Mouse (Mus musculus) macrophage (primary cell): ENCODE data around the gene Mtx1. TPM values are rescaled to one million over a fixed set of nuclear protein-coding genes. Genes with fewer than 3 reads are reported as not detected.
"Not testable (repeated sequence)": the region's sequence is repeated elsewhere in the genome, so short reads cannot be mapped to it uniquely, and the experiment has no call there.

Experiments used
- H3K27ac ChIP-seq: fragments of 350-480 bp; formaldehyde crosslinking; 2 replicates; pipeline ENCODE4 v1.9.0; 2021
- H3K36me3 ChIP-seq: fragments of 350-480 bp; formaldehyde crosslinking; 2 replicates; pipeline ENCODE4 v1.9.0; 2021; ENCODE audit errors: inconsistent target
- H3K4me3 ChIP-seq: fragments of 350-480 bp; formaldehyde crosslinking; 2 replicates; pipeline ENCODE4 v1.9.0; 2021; ENCODE audit errors: inconsistent target
- H3K79me2 ChIP-seq: fragments of 350-480 bp; formaldehyde crosslinking; 2 replicates; pipeline ENCODE4 v1.9.0; 2021; ENCODE audit errors: inconsistent target
- WGBS: methylation state at CpG from one replicate; pipeline ENCODE4 v1.1.7; 2026; ENCODE audit warnings: inconsistent platforms; ENCODE audit not compliant: missing documents; 5-methylcytosine and 5-hydroxymethylcytosine counted together
- polyA plus RNA-seq: library from polyadenylated mRNA; stranded (reverse); fragments of 250-400 nt; gene quantifications from 3 replicates; pipeline ENCODE4 v1.2.4, GENCODE M21; 2018; ENCODE audit warnings: inconsistent platforms

Mtx1 gene
- polyA plus RNA-seq, 1 experiment from 2014 or later = 102 TPM

DNA sequence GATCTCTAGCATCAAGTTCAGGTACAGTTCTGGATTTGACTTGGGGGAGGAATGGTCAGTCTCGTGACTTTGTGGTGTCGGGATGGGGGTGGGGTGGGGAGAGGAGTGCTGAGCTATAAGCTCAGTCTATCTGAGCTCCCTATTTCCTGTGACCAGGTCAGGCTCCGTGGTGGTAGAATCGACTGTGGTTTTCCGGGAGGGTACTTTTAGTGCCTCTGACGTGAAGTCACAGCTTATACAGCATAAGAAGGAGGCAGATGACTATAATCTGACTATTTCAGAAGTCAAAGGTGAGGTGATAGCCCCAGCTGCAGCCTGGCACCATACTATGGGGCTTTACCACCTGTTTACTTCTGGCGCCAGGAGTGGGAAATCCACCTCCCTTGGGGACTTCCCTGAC lies 4.5 kb upstream of the Mtx1 start:
- Histone ChIP-seq H3K27ac (no peak overlapping the region), H3K79me2 (no peaks in the 10 kb centered on the region), H3K4me3 (no peak overlapping the region), H3K36me3 (no peaks in the 10 kb centered on the region)
- 17% methylated on average over 7 of the region's 7 CpGs for WGBS

DNA sequence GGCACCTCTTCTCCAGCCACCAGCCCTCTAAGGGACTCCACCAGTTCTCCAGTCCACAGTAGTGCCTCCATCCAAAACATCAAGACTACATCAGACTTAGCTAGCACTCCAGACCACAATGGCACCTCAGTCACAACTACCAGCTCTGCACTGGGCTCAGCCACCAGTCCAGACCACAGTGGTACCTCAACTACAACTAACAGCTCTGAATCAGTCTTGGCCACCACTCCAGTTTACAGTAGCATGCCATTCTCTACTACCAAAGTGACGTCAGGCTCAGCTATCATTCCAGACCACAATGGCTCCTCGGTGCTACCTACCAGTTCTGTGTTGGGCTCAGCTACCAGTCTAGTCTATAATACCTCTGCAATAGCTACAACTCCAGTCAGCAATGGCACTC lies 3.7 kb upstream of the Mtx1 start:
- Histone ChIP-seq H3K27ac (no peak overlapping the region), H3K36me3 (no peaks in the 10 kb centered on the region), H3K4me3 (no peak overlapping the region), H3K79me2 (no peaks in the 10 kb centered on the region)
- 100% methylated on average over 2 of the region's 2 CpGs for WGBS

DNA sequence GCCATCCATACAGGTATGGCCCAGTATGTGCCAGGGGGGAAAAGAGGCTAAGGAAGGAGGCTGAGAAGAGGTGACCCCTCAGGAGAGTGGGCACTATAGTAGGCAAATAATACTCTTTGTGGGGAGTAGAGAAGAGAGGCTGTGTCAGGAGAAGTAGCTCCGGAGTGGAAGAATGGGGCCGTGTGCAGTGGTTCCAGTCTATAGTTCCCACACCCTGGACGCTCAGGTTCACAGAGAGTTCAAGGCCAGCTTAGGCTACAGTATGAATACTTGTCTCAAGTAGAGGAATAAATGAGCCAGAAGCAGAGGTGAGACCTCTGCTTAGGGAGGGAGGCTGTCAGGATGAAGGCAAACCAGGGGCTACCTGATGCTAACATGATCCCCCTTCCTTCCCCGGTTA lies 2.4 kb upstream of the Mtx1 start:
- Histone ChIP-seq H3K79me2 (no peaks in the 10 kb centered on the region), H3K36me3 (no peaks in the 10 kb centered on the region), H3K4me3 (no peak overlapping the region), H3K27ac (no peak overlapping the region)
- WGBS = 95% methylated on average over 4 of the region's 4 CpGs

- 63% methylated on average over 10 of the region's 10 CpGs for WGBS
Observed at GRCm38 (mm10) chr3:89228836-89229235, 1.9 kb upstream of the Mtx1 start, which contains the start of gene Muc1. Gene Muc1 (plus strand): TSS chr3:89229057.

GRCm38 (mm10) chr3:89228180-89228549 lies 1.3 kb upstream of the Mtx1 start:
- no peaks in the 10 kb centered on the region for H3K79me2 ChIP-seq
- peak overlapping the region; percentile 37 for H3K4me3 ChIP-seq
- 2% methylated on average over 20 of the region's 20 CpGs for WGBS
- H3K36me3 ChIP-seq = no peaks in the 10 kb centered on the region
- H3K27ac ChIP-seq = no peak overlapping the region

More at GRCm38 (mm10) chr3:89228836-89229235, 1.9 kb upstream of the Mtx1 start, which contains the start of gene Muc1:
- H3K27ac ChIP-seq = no peak within 1 kb of the TSS
- H3K79me2 ChIP-seq = no peaks in the 10 kb centered on the region
- peak within 1 kb of the TSS; percentile 37 for H3K4me3 ChIP-seq
- no peaks in the 10 kb centered on the region for H3K36me3 ChIP-seq

- Histone ChIP-seq H3K36me3 (no peaks in the 10 kb centered on the region), H3K79me2 (no peaks in the 10 kb centered on the region), H3K4me3 (peak overlapping the region; percentile 37; the same call in 1 of the 2 replicates), H3K27ac (no peak overlapping the region)
- 15% methylated on average over 41 of the region's 41 CpGs for WGBS
Observed at GRCm38 (mm10) chr3:89227307-89228179, 655 bp upstream of the Mtx1 start.

GRCm38 (mm10) chr3:89226361-89226760 lies 527 bp downstream of the Mtx1 start:
- no peaks in the 10 kb centered on the region for H3K79me2 ChIP-seq
- H3K27ac ChIP-seq = no peak overlapping the region
- H3K36me3 ChIP-seq = no peaks in the 10 kb centered on the region
- no peak overlapping the region for H3K4me3 ChIP-seq
- 96% methylated on average over 11 of the region's 11 CpGs for WGBS

GRCm38 (mm10) chr3:89225918-89226317 lies 970 bp downstream of the Mtx1 start:
- H3K36me3 ChIP-seq = no peaks in the 10 kb centered on the region
- no peak overlapping the region for H3K4me3 ChIP-seq
- H3K79me2 ChIP-seq = no peaks in the 10 kb centered on the region
- H3K27ac ChIP-seq = no peak overlapping the region
- 64% methylated on average over 4 of the region's 4 CpGs for WGBS

DNA sequence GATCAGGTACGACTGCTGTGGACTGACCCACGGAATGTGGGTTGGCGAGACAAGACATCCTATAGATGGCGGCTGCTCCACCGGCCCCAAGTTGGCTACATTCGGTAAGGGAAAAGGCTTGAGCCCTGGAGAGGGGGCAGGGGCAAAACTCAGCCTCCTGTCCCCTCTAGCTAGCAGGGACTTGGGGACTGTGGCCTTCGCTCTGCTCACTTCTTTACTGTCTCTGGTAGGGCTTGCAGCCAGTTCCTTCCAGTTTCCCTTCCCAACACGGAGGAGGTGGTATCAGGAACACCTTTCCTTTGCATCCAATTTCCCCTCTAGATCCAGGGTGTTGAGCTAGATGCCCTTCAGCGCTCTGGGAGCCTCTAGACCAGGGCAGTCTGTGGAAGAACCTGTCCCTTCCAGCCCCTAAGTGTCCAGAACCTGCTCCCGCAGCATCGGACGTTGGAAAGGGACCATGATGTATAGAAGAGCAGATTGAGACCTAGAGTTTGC lies 1.5 kb downstream of the Mtx1 start:
- no peaks in the 10 kb centered on the region for H3K79me2 ChIP-seq
- 92% methylated on average over 12 of the region's 12 CpGs for WGBS

DNA sequence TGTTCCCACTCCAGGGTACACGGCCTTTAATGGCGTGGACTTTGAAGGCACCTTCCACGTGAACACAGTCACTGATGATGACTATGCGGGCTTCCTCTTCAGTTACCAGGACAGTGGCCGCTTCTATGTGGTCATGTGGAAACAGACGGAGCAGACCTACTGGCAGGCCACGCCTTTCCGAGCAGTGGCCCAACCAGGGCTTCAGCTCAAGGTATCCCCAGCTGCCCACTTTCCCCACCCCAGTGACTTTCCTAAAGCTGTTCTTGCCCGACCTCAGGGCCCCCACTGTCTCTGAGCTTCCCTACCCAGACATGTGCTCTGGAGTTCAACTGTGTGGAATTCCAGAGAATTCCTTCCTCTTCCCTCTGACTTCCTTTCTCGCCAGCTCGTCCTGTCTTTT lies 2.1 kb downstream of the Mtx1 start:
- Histone ChIP-seq H3K79me2 (no peaks in the 10 kb centered on the region), H3K27ac (no peak overlapping the region), H3K36me3 (no peaks in the 10 kb centered on the region), H3K4me3 (no peak overlapping the region)
- 76% methylated on average over 11 of the region's 11 CpGs for WGBS

More for the DNA sequence above, 1.5 kb downstream of the Mtx1 start:
- no peak overlapping the region for H3K27ac ChIP-seq
- H3K4me3 ChIP-seq = no peak overlapping the region
- no peaks in the 10 kb centered on the region for H3K36me3 ChIP-seq

DNA sequence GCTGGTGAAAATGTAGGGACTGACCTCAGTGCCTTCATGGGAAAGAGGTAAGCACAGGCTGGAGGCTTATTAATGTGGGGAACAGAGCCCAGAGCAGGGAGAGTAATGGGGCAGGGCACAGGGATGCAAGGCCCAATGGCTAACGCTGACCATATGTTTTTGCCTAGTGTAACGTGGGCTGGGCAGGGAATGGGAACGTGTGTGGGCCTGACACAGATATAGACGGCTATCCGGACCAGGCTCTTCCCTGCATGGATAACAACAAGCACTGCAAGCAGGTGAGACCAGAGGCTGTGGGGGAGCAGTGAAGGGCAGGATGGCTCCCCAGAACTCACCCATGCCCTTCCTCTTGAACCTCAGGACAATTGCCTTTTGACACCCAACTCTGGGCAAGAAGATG lies 5.7 kb downstream of the Mtx1 start:
- H3K4me3 ChIP-seq = no peak overlapping the region
- no peaks in the 10 kb centered on the region for H3K36me3 ChIP-seq
- no peak overlapping the region for H3K27ac ChIP-seq
- 96% methylated on average over 5 of the region's 5 CpGs for WGBS
- H3K79me2 ChIP-seq = no peaks in the 10 kb centered on the region

DNA sequence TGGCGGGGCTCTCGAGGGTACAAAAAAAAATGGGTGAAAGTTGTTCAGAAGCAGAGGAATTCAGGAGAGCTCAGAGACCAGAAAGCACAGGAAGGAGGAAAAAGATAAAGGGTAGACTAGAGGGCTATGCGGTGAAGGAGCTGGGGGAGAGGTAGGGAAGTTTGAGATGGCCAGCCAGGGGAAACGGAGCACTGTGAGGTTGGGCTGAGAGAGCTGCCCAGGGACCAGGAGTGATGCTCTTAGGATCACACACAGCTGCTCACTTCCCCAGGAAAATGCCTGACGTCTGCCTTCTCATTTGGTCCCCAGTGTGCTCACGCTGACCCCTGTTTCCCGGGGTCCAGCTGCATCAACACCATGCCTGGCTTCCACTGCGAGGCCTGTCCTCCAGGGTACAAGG lies 7.3 kb downstream of the Mtx1 start:
- 58% methylated on average over 8 of the region's 8 CpGs for WGBS
- no peak overlapping the region for H3K4me3 ChIP-seq
- no peaks in the 10 kb centered on the region for H3K79me2 ChIP-seq
- H3K36me3 ChIP-seq = no peaks in the 10 kb centered on the region
- H3K27ac ChIP-seq = no peak overlapping the region

- no peak overlapping the region for H3K4me3 ChIP-seq
- WGBS = 100% methylated on average over 1 of the region's 1 CpGs
- no peak overlapping the region for H3K27ac ChIP-seq
- H3K79me2 ChIP-seq = peaks cover 3% of the 10 kb centered on the region; the same call in 1 of the 2 replicates
- H3K36me3 ChIP-seq = no peaks in the 10 kb centered on the region
Observed at GRCm38 (mm10) chr3:89218271-89218670, 8.6 kb downstream of the Mtx1 start.

DNA sequence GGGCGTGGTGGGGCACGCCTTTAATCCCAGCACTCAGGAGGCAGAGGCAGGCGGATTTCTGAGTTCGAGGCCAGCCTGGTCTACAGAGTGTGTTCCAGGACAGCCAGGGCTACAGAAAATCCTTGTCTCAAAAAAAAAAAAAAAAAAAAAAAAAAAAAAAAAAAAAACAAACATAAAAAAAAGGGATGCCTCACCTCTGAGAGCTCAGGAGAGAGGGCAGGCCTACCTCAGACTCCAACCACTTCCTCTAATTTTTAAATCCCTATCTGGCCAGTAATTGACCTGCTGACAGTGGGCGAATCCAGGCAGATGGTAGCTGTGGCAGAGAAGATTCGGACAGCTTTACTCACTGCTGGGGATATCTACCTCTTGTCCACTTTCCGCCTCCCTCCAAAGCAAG lies 10.5 kb downstream of the Mtx1 start:
- not testable (repeated sequence) for H3K36me3 ChIP-seq, H3K27ac ChIP-seq, H3K4me3 ChIP-seq
- 80% methylated on average over 4 of the region's 7 CpGs for WGBS
- peaks cover 16% of the 10 kb centered on the region for H3K79me2 ChIP-seq

DNA sequence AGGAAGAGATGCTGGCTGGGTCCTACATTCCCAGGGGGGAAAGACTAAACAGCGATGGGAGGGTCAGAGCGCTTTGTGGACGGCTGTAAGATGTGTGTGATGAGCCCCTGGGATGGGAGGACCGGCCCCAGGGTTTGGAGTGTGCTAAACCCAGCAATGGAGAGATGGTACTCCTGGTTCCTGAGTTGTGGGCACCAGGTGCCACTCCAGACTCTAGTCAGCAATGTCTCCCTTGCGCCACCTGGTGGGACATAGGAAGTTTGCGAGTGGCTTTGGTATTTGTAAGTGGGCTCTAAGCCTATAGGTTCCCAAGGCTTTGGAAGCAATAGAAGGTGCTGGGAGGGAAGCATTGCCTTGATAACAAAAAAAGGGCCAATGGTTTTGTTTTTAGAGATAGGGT lies 11.0 kb downstream of the Mtx1 start:
- H3K4me3 ChIP-seq = no peak overlapping the region
- no peaks in the 10 kb centered on the region for H3K36me3 ChIP-seq
- peaks cover 16% of the 10 kb centered on the region for H3K79me2 ChIP-seq
- 3% methylated on average over 6 of the region's 6 CpGs for WGBS
- H3K27ac ChIP-seq = no peak overlapping the region
